Mouse (Mus musculus) stomach, embryonic 16.5 days (tissue): ENCODE data around the gene Sdr42e1. TPM values are rescaled to one million over a fixed set of nuclear protein-coding genes. Genes with fewer than 3 reads are reported as not detected.

Experiments
- ATAC-seq: fragments of 200-750 bp; cut with Nextera tagmentation; 2 replicates; pipeline ENCODE4 v1.8.0; 2017; ENCODE audit warnings: moderate number of reproducible peaks, moderate TSS enrichment; ENCODE audit not compliant: insufficient read depth, low FRiP score
- H3K27ac ChIP-seq: fragments of 300-500 bp; sonication (generic); 2 replicates; pipeline ENCODE4 v1.5.1; 2014; ENCODE audit warnings: low read length
- H3K27me3 ChIP-seq: fragments of 300-500 bp; sonication (generic); 2 replicates; pipeline ENCODE4 v1.6.1; 2014; ENCODE audit warnings: low read length, control low read depth, mixed read lengths; ENCODE audit not compliant: control insufficient read depth, insufficient read depth
- H3K36me3 ChIP-seq: fragments of 300-500 bp; sonication (generic); 2 replicates; pipeline ENCODE4 v1.6.1; 2014; ENCODE audit warnings: low read length; ENCODE audit not compliant: control insufficient read depth, insufficient read depth
- H3K4me1 ChIP-seq: fragments of 300-500 bp; sonication (generic); 2 replicates; pipeline ENCODE4 v1.6.1; 2014; ENCODE audit warnings: low read length, control low read depth, mixed read lengths; ENCODE audit not compliant: control insufficient read depth, insufficient read depth
- H3K4me2 ChIP-seq: fragments of 300-500 bp; sonication (generic); 2 replicates; pipeline ENCODE4 v1.6.1; 2014; ENCODE audit warnings: low read depth, low read length, mixed read lengths
- H3K4me3 ChIP-seq: fragments of 300-500 bp; sonication (generic); replicated peaks from 2 replicates; pipeline ENCODE4 v1.5.1; 2014; ENCODE audit warnings: mild to moderate bottlenecking, low read length
- H3K9ac ChIP-seq: fragments of 300-500 bp; sonication (generic); 2 replicates; pipeline ENCODE4 v1.6.1; 2014; ENCODE audit warnings: low read length
- H3K9me3 ChIP-seq: fragments of 300-500 bp; sonication (generic); replicated peaks from 2 replicates; pipeline ENCODE4 v1.6.1; 2016; ENCODE audit warnings: low read length, control low read depth; ENCODE audit not compliant: control insufficient read depth
- WGBS: fragments of 180-500 bp; shearing (Covaris S2); extraction: QIAGEN DNeasy Blood & Tissue Kit; methylation state at CpG from one replicate; pipeline ENCODE4 v1.1.7; 2014; 5-methylcytosine and 5-hydroxymethylcytosine counted together
- polyA plus RNA-seq: library from polyadenylated mRNA; unstranded; fragments of >200 nt; fragmentation: Nextera tagmentation; extraction: Ambion mirVana; gene quantifications from 2 replicates; pipeline ENCODE4 v1.2.1, GENCODE M21; 2015

The Sdr42e1 gene
- polyA plus RNA-seq, 1 experiment from 2014 or later: 14.0 TPM

GRCm38 (mm10) chr8:117676460-117676859 is 3.0 kb upstream of the Sdr42e1 start:
- ATAC-seq: peak; percentile 29; the same call in 1 of the 2 replicates
- Histone ChIP-seq H3K4me1 (no peaks in the 10 kb centered on the region), H3K9ac (no peak overlapping the region), H3K4me3 (no peak overlapping the region), H3K36me3 (no peaks in the 10 kb centered on the region), H3K4me2 (no peak overlapping the region), H3K9me3 (no peaks in the 10 kb centered on the region), H3K27ac (peak overlapping the region; percentile 28; the same call in 1 of the 2 replicates), H3K27me3 (no peaks in the 10 kb centered on the region)
- 46% methylated on average over 9 of the region's 9 CpGs for WGBS

- Histone ChIP-seq H3K36me3 (no peaks in the 10 kb centered on the region), H3K4me2 (no peak overlapping the region), H3K4me3 (no peak overlapping the region), H3K9ac (no peak overlapping the region), H3K27me3 (no peaks in the 10 kb centered on the region; the same call in 1 of the 2 replicates), H3K27ac (no peak overlapping the region), H3K4me1 (no peaks in the 10 kb centered on the region), H3K9me3 (no peaks in the 10 kb centered on the region)
- ATAC-seq: no peak
- 69% methylated on average over 5 of the region's 5 CpGs for WGBS
These were observed 1.7 kb upstream of the Sdr42e1 start for GRCm38 (mm10) chr8:117675171-117675570.

GRCm38 (mm10) chr8:117672558-117672957 is 931 bp downstream of the Sdr42e1 start:
- 0 out of 2 replicates have a peak overlapping the region, but pooled peaks have one; percentile 85 for H3K4me2 ChIP-seq
- H3K4me1 ChIP-seq: no peaks in the 10 kb centered on the region
- H3K27ac ChIP-seq: no peak overlapping the region
- 86% methylated on average over 3 of the region's 3 CpGs for WGBS
- no peaks in the 10 kb centered on the region for H3K9me3 ChIP-seq
- H3K4me3 ChIP-seq: no peak overlapping the region
- H3K36me3 ChIP-seq: no peaks in the 10 kb centered on the region
- no peak overlapping the region for H3K9ac ChIP-seq
- no peak for ATAC-seq
- no peaks in the 10 kb centered on the region; the same call in 1 of the 2 replicates for H3K27me3 ChIP-seq

- Histone ChIP-seq H3K27ac (no peak overlapping the region), H3K4me1 (no peaks in the 10 kb centered on the region), H3K4me3 (no peak overlapping the region), H3K36me3 (no peaks in the 10 kb centered on the region), H3K9ac (no peak overlapping the region), H3K9me3 (no peaks in the 10 kb centered on the region), H3K4me2 (no peak overlapping the region), H3K27me3 (no peaks in the 10 kb centered on the region; the same call in 1 of the 2 replicates)
- ATAC-seq: no peak
- 19% methylated on average over 11 of the region's 11 CpGs for WGBS
These were observed 3.0 kb downstream of the Sdr42e1 start for GRCm38 (mm10) chr8:117670461-117670860.

- Histone ChIP-seq H3K27me3 (no peaks in the 10 kb centered on the region; the same call in 1 of the 2 replicates), H3K9ac (no peak overlapping the region), H3K36me3 (peaks cover 7% of the 10 kb centered on the region; the same call in 1 of the 2 replicates), H3K4me2 (no peak overlapping the region), H3K4me3 (no peak overlapping the region), H3K4me1 (no peaks in the 10 kb centered on the region), H3K27ac (no peak overlapping the region), H3K9me3 (no peaks in the 10 kb centered on the region)
- 60% methylated on average over 13 of the region's 13 CpGs for WGBS
- no peak for ATAC-seq
These were observed 6.0 kb downstream of the Sdr42e1 start for GRCm38 (mm10) chr8:117667349-117668124.

- ATAC-seq: peak; percentile 82
- Histone ChIP-seq H3K36me3 (peaks cover 7% of the 10 kb centered on the region; the same call in 1 of the 2 replicates), H3K9ac (peak overlapping the region; percentile 36; the same call in 1 of the 2 replicates), H3K4me3 (peak overlapping the region; percentile 9; the same call in 1 of the 2 replicates), H3K27me3 (no peaks in the 10 kb centered on the region), H3K27ac (peak overlapping the region; percentile 57; the same call in 1 of the 2 replicates), H3K9me3 (no peaks in the 10 kb centered on the region), H3K4me1 (peaks cover 14% of the 10 kb centered on the region), H3K4me2 (peak overlapping the region; percentile 46)
- 19% methylated on average over 11 of the region's 11 CpGs for WGBS
These were observed 13.0 kb downstream of the Sdr42e1 start for GRCm38 (mm10) chr8:117660358-117661031.

GRCm38 (mm10) chr8:117658990-117659389 is 14.5 kb downstream of the Sdr42e1 start:
- WGBS: 69% methylated on average over 7 of the region's 7 CpGs
- Histone ChIP-seq H3K4me1 (peaks cover 14% of the 10 kb centered on the region), H3K9me3 (no peaks in the 10 kb centered on the region), H3K4me2 (no peak overlapping the region), H3K4me3 (no peak overlapping the region), H3K27me3 (no peaks in the 10 kb centered on the region), H3K9ac (no peak overlapping the region), H3K36me3 (peaks cover 3% of the 10 kb centered on the region; the same call in 1 of the 2 replicates), H3K27ac (no peak overlapping the region)
- no peak for ATAC-seq

- Histone ChIP-seq H3K4me2 (no peak overlapping the region), H3K9ac (no peak overlapping the region), H3K27ac (no peak overlapping the region), H3K9me3 (0 out of 2 replicates have a peak, but pooled peaks cover 6% of the 10 kb centered on the region), H3K27me3 (no peaks in the 10 kb centered on the region), H3K36me3 (no peaks in the 10 kb centered on the region), H3K4me1 (no peaks in the 10 kb centered on the region), H3K4me3 (no peak overlapping the region)
- WGBS: 93% methylated on average over 1 of the region's 1 CpGs
- ATAC-seq: peak; percentile 21; the same call in 1 of the 2 replicates
These were observed 21.2 kb downstream of the Sdr42e1 start for GRCm38 (mm10) chr8:117652318-117652717.

GRCm38 (mm10) chr8:117646440-117646839 is 27.0 kb downstream of the Sdr42e1 start:
- peak; percentile 83 for ATAC-seq
- 0 out of 2 replicates have a peak, but pooled peaks cover 3% of the 10 kb centered on the region for H3K4me1 ChIP-seq
- H3K27ac ChIP-seq: peak overlapping the region; percentile 79
- no peak overlapping the region for H3K4me2 ChIP-seq
- H3K9ac ChIP-seq: no peak overlapping the region
- no peaks in the 10 kb centered on the region for H3K36me3 ChIP-seq
- 0 out of 2 replicates have a peak, but pooled peaks cover 4% of the 10 kb centered on the region for H3K9me3 ChIP-seq
- H3K4me3 ChIP-seq: no peak overlapping the region
- WGBS: 49% methylated on average over 5 of the region's 5 CpGs
- H3K27me3 ChIP-seq: no peaks in the 10 kb centered on the region
